Mouse (Mus musculus) embryonic facial prominence, embryonic 12.5 days (tissue): Measurements from ENCODE around the gene Cypt2. TPM values are rescaled to one million over a fixed set of nuclear protein-coding genes. Genes with fewer than 3 reads are reported as not detected.
"Not testable (repeated sequence)": the region's sequence is repeated elsewhere in the genome, so short reads cannot be mapped to it uniquely, and the experiment has no call there.

Experiments
- ATAC-seq: fragments of 200-750 bp; cut with Nextera tagmentation; 2 replicates; pipeline ENCODE4 v1.8.0; 2017; ENCODE audit not compliant: insufficient number of reproducible peaks, insufficient read depth, low FRiP score, low TSS enrichment
- H3K27ac ChIP-seq: fragments of 300-500 bp; sonication (generic); 2 replicates; pipeline ENCODE4 v1.5.1; 2016; ENCODE audit warnings: mild to moderate bottlenecking
- H3K27me3 ChIP-seq: fragments of 300-500 bp; sonication (generic); 2 replicates; pipeline ENCODE4 v1.6.1; 2016; ENCODE audit warnings: mild to moderate bottlenecking, moderate library complexity
- H3K36me3 ChIP-seq: fragments of 300-500 bp; sonication (generic); 2 replicates; pipeline ENCODE4 v1.6.1; 2016; ENCODE audit warnings: mild to moderate bottlenecking
- H3K4me1 ChIP-seq: fragments of 300-500 bp; sonication (generic); 2 replicates; pipeline ENCODE4 v1.6.1; 2016
- H3K4me2 ChIP-seq: fragments of 300-500 bp; sonication (generic); replicated peaks from 2 replicates; pipeline ENCODE4 v1.6.1; 2016; ENCODE audit warnings: mild to moderate bottlenecking, moderate library complexity
- H3K4me3 ChIP-seq: fragments of 300-500 bp; sonication (generic); 2 replicates; pipeline ENCODE4 v1.5.1; 2016; ENCODE audit warnings: mild to moderate bottlenecking
- H3K9ac ChIP-seq: fragments of 300-500 bp; sonication (generic); 2 replicates; pipeline ENCODE4 v1.6.1; 2016; ENCODE audit warnings: mild to moderate bottlenecking, moderate library complexity
- H3K9me3 ChIP-seq: fragments of 300-500 bp; sonication (generic); 2 replicates; pipeline ENCODE4 v1.6.1; 2016; ENCODE audit warnings: mild to moderate bottlenecking, moderate library complexity
- WGBS: fragments of 180-500 bp; shearing (Covaris S2); methylation state at CpG from one replicate; pipeline ENCODE4 v1.1.7; 2016; 5-methylcytosine and 5-hydroxymethylcytosine counted together
- polyA plus RNA-seq: library from polyadenylated mRNA; unstranded; fragments of >200 nt; fragmentation: Nextera tagmentation; extraction: Ambion mirVana; gene quantifications from 2 replicates; pipeline ENCODE4 v1.2.1, GENCODE M21; 2016

Cypt2 gene
- not detected in 2 replicates for polyA plus RNA-seq

GRCm38 (mm10) chrX:105499472-105499871 lies at the start of gene Cypt2:
Cypt2 (plus strand) TSS chrX:105499772.
- H3K9me3 ChIP-seq, ATAC-seq, H3K36me3 ChIP-seq, H3K27me3 ChIP-seq, H3K9ac ChIP-seq, H3K4me1 ChIP-seq, H3K27ac ChIP-seq, H3K4me2 ChIP-seq, H3K4me3 ChIP-seq: not testable (repeated sequence)
- WGBS = 78% methylated on average over 4 of the region's 4 CpGs

GRCm38 (mm10) chrX:105546234-105546633 lies 46.7 kb downstream of the Cypt2 start:
- no peaks in the 10 kb centered on the region for H3K9me3 ChIP-seq
- WGBS = 74% methylated on average over 6 of the region's 6 CpGs
- no peak overlapping the region for H3K4me2 ChIP-seq
- H3K9ac ChIP-seq = no peak overlapping the region
- H3K27me3 ChIP-seq = no peaks in the 10 kb centered on the region
- H3K4me3 ChIP-seq = no peak overlapping the region
- H3K36me3 ChIP-seq = no peaks in the 10 kb centered on the region
- no peak for ATAC-seq
- no peak overlapping the region for H3K27ac ChIP-seq
- no peaks in the 10 kb centered on the region for H3K4me1 ChIP-seq
